Mouse (Mus musculus) liver, embryonic 14.5 days (tissue): ENCODE results near the gene Slc9a2. TPM values are rescaled to one million over a fixed set of nuclear protein-coding genes. Genes with fewer than 3 reads are reported as not detected.
A peak's percentile ranks its signal among the peaks of the same experiment; 100 is the strongest.
"Not testable (repeated sequence)": the region's sequence is repeated elsewhere in the genome, so short reads cannot be mapped to it uniquely, and the experiment has no call there.

Source experiments
- ATAC-seq: fragments of 200-750 bp; cut with Nextera tagmentation; 2 replicates; pipeline ENCODE4 v1.8.0; 2017; ENCODE audit warnings: moderate number of reproducible peaks, mild to moderate bottlenecking, moderate library complexity; ENCODE audit not compliant: insufficient read depth
- DNase-seq, 3 experiments: peaks; one replicate each; pipeline ENCODE4 v3.0.0-alpha.2; 2012 to 2013; ENCODE audit warnings: low read depth in 3 of 3, low spot score in 3 of 3
- H3K27ac ChIP-seq: fragments of 300-500 bp; sonication (generic); 2 replicates; pipeline ENCODE4 v1.5.1; 2014; ENCODE audit warnings: moderate library complexity, mild to moderate bottlenecking, control low read depth, inconsistent platforms
- H3K27me3 ChIP-seq: fragments of 300-500 bp; sonication (generic); 2 replicates; pipeline ENCODE4 v1.6.1; 2014; ENCODE audit warnings: mild to moderate bottlenecking, low read length, moderate library complexity; ENCODE audit not compliant: control insufficient read depth, insufficient read depth
- H3K36me3 ChIP-seq: fragments of 300-500 bp; sonication (generic); replicated peaks from 2 replicates; pipeline ENCODE4 v1.6.1; 2014; ENCODE audit warnings: low read depth; ENCODE audit not compliant: control insufficient read depth, insufficient read depth
- H3K4me1 ChIP-seq, 2 experiments: fragments of 200-500 bp in 1 of 2; fragments of 300-500 bp in 1 of 2; sonication (generic) in 1 of 2; replicated peaks; 2 replicates each; pipeline ENCODE4 v1.6.1; 2012 to 2014; ENCODE audit warnings: antibody characterized with exemption in 1 of 2, inconsistent platforms in 1 of 2, low read length in 1 of 2; ENCODE audit not compliant: control insufficient read depth in 2 of 2, insufficient read depth in 2 of 2
- H3K4me2 ChIP-seq: fragments of 300-500 bp; sonication (generic); 2 replicates; pipeline ENCODE4 v1.6.1; 2014; ENCODE audit warnings: low read depth, mild to moderate bottlenecking, control low read depth, moderate library complexity
- H3K4me3 ChIP-seq, 2 experiments: fragments of 200-500 bp in 1 of 2; fragments of 300-500 bp in 1 of 2; sonication (generic) in 1 of 2; 2 replicates each; pipeline ENCODE4 v1.5.1; 2012 to 2014; ENCODE audit warnings: low read depth in 2 of 2, low read length in 2 of 2, mild to moderate bottlenecking in 2 of 2, control low read depth in 1 of 2, inconsistent platforms in 1 of 2, moderate library complexity in 1 of 2; ENCODE audit not compliant: insufficient read depth in 1 of 2
- H3K9ac ChIP-seq: fragments of 300-500 bp; sonication (generic); replicated peaks from 2 replicates; pipeline ENCODE4 v1.6.1; 2014; ENCODE audit warnings: mild to moderate bottlenecking, control low read depth, moderate library complexity
- H3K9me3 ChIP-seq: fragments of 300-500 bp; sonication (generic); 2 replicates; pipeline ENCODE4 v1.6.1; 2016; ENCODE audit warnings: low read length, mixed read lengths; ENCODE audit not compliant: control insufficient read depth
- CTCF ChIP-seq: IDR thresholded peaks from 2 replicates; pipeline ENCODE4 v1.5.1; 2016; ENCODE audit warnings: antibody characterized with exemption, low read depth, control low read depth
- EP300 ChIP-seq: IDR thresholded peaks from 2 replicates; pipeline ENCODE4 v1.6.1; 2016; ENCODE audit warnings: antibody characterized with exemption, low read depth
- WGBS: fragments of 180-500 bp; shearing (Covaris S2); extraction: QIAGEN DNeasy Blood & Tissue Kit; methylation state at CpG from one replicate; pipeline ENCODE4 v1.1.7; 2014; ENCODE audit not compliant: insufficient replicate concordance; 5-methylcytosine and 5-hydroxymethylcytosine counted together
- polyA plus RNA-seq, 2 experiments: library from polyadenylated mRNA; depleted of rRNA in 1 of 2; stranded (reverse) in 1 of 2; unstranded in 1 of 2; fragments of >200 nt; fragmentation: Nextera tagmentation in 1 of 2; extraction: Ambion mirVana in 1 of 2; gene quantifications; 2 replicates each; pipeline versions ENCODE4 v1.2.1 to v1.2.3; 2012 to 2014

The Slc9a2 gene
- polyA plus RNA-seq, 2 experiments = 0.01 TPM; not detected in 1

DNA sequence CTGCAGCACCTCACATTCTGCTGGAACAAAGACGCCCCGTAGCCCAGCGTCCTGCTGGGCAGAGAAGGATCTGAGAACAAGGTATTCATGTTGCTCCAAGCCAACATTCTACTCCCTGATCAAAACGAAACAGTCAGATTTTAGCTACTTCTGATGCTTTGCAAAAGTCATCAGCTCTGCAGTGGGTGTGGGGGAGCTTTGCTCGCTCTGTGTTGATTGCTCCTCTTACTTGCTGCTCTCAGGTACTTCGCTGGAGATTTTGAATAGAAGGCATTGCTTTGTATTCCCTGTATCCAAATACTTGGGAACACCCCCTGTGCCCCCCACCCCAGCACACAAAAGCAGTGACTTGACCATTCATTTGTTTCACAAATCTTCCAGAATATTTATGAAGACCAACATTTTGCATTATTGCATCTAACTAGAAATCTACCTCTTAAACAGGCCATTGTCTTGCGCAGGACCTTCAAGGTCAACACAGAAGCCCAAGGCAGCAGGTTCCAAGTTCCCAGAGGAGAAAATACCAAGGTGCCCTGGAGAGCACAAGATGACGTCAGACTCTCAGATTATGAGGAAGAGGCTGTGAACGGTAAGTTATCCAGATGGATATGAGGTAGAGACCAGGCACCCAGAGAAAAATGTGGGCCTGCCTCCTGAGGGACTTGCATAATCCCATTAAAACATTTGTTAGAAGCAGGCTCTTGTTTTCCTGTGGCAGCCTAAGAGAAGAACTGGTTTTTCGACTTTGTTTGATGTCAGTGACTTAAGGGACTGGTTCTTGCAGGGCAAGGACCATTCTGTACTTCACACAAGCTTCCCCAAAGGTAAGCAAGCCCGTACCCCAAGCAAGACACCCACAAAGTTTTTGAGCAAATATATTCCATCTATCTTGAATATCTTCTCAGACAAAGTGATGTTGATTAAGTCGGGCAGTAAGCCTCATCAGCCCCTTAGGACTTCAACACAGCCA lies 14.7 kb upstream of the Slc9a2 start:
- H3K9ac ChIP-seq = no peak overlapping the region
- DNase-seq (no peak), ATAC-seq (no peak)
- no peak overlapping the region for H3K27ac ChIP-seq
- H3K4me3 ChIP-seq = no peak overlapping the region
- TF ChIP-seq CTCF (no peak), EP300 (no peak)
- H3K36me3 ChIP-seq = no peaks in the 10 kb centered on the region
- H3K27me3 ChIP-seq = no peaks in the 10 kb centered on the region
- H3K4me1 ChIP-seq = no peaks in the 10 kb centered on the region
- no peak overlapping the region for H3K4me2 ChIP-seq
- no peaks in the 10 kb centered on the region for H3K9me3 ChIP-seq
- 22% methylated on average over 12 of the region's 12 CpGs for WGBS

DNA sequence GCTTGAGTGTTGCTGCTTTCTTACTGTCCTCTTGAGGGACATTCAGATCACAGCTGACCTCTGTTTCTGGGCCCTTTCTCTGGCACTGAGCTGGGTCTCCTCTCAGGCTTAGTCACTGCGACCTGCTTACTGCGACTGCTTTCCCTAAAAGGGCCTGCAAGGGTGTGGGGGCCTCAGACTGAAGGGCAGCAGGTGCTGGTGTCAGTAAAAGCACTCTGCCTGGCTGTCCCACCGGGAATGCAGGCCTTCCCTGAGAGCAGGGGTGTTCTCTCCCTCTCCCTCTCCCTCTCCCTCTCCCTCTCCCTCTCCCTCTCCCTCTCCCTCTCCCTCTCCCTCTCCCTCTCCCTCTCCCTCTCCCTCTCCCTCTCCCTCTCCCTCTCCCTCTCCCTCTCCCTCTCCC lies 12.9 kb upstream of the Slc9a2 start:
- not testable (repeated sequence) for H3K27me3 ChIP-seq, ATAC-seq, H3K4me1 ChIP-seq, H3K27ac ChIP-seq, H3K9me3 ChIP-seq, H3K9ac ChIP-seq, H3K4me2 ChIP-seq, DNase-seq, H3K36me3 ChIP-seq, H3K4me3 ChIP-seq
- WGBS = 10% methylated on average over 3 of the region's 3 CpGs

DNA sequence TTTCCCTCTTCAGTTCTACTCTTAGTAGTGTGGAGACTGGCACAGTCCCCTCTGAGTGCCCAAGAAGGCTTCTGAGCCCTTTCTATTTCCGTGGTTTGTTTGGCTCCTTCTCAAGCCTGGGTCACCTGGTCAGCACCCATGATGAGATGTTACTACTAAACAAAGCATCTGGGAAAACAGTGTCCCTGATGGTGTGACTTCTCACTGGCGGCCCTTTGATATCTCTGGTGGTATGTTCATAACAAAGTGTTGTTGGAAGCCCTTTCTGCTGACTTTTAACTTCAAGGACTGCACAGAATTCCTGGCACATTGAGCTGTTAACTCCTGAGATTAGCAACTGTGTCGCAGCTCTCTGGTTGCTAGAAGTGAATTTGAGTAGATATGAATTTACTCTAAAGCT lies 10.3 kb upstream of the Slc9a2 start:
- Histone ChIP-seq H3K9ac (no peak overlapping the region), H3K27ac (no peak overlapping the region), H3K4me2 (no peak overlapping the region), H3K9me3 (no peaks in the 10 kb centered on the region), H3K27me3 (no peaks in the 10 kb centered on the region), H3K36me3 (no peaks in the 10 kb centered on the region), H3K4me3 (no peak overlapping the region), H3K4me1 (no peaks in the 10 kb centered on the region)
- DNase-seq (no peak), ATAC-seq (no peak)
- TF ChIP-seq CTCF = no peak
- TF ChIP-seq EP300 = no peak
- 49% methylated on average over 3 of the region's 3 CpGs for WGBS

DNA sequence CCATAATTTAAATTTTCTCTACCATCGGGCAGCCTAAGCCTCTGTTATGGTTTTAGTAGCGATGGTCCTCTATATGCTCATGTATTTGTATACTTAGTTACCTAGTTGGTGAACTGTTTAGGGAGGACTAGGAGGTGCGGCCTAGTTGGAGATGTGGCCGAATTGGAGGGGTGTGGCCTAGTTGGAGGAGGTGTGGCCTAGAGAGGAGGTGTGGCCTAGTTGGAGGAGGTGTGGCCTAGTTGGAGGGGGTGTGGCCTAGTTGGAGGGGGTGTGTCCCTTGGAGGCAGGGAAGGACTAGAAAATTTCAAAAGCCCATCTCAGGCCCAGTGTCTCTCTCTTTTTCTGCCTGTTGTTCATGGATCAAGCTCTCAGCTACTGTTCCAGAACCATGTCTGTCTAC lies 8.9 kb upstream of the Slc9a2 start:
- WGBS = 77% methylated on average over 4 of the region's 4 CpGs

DNA sequence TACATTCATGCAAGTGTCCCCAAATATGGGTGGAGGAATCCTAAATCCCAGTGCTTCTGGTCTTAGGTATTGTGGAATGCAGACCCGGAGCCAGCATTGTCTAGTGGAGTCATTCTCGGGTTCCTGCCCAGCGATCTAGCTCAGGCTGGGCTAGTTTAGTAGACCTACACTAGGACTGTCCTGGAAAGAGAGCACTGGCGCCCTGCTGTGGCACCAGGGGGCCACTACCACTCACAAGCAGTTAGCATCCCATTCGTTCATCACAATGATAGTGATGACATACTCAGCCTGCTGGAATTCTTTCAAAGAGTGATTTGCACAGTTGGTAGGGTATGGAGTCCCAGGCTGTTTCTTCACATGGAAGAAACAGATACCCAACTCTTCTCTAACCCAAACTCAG lies 3.1 kb upstream of the Slc9a2 start:
- no peaks in the 10 kb centered on the region for H3K36me3 ChIP-seq
- ATAC-seq (no peak), DNase-seq (no peak)
- H3K9me3 ChIP-seq = no peaks in the 10 kb centered on the region
- no peak overlapping the region for H3K4me2 ChIP-seq
- no peak overlapping the region for H3K9ac ChIP-seq
- 28% methylated on average over 5 of the region's 5 CpGs for WGBS
- H3K27me3 ChIP-seq = peaks cover 32% of the 10 kb centered on the region
- H3K4me3 ChIP-seq = no peak overlapping the region
- H3K27ac ChIP-seq = no peak overlapping the region
- peak; percentile 26 for TF ChIP-seq CTCF
- no peak for TF ChIP-seq EP300
- no peaks in the 10 kb centered on the region for H3K4me1 ChIP-seq

More for the DNA sequence above, 8.9 kb upstream of the Slc9a2 start:
- Histone ChIP-seq H3K4me2 (no peak overlapping the region), H3K9ac (no peak overlapping the region), H3K4me3 (no peak overlapping the region), H3K4me1 (no peaks in the 10 kb centered on the region), H3K9me3 (no peaks in the 10 kb centered on the region), H3K36me3 (no peaks in the 10 kb centered on the region), H3K27me3 (no peaks in the 10 kb centered on the region), H3K27ac (no peak overlapping the region)
- TF ChIP-seq CTCF (no peak), EP300 (no peak)
- DNase-seq (no peak), ATAC-seq (no peak)
